Mouse (Mus musculus): ENCODE results near the gene Mepe. TPM values are rescaled to one million over a fixed set of nuclear protein-coding genes. Genes with fewer than 3 reads are reported as not detected.

Mepe gene
- polyA plus RNA-seq, 1 experiment from 2014 or later: not detected

DNA sequence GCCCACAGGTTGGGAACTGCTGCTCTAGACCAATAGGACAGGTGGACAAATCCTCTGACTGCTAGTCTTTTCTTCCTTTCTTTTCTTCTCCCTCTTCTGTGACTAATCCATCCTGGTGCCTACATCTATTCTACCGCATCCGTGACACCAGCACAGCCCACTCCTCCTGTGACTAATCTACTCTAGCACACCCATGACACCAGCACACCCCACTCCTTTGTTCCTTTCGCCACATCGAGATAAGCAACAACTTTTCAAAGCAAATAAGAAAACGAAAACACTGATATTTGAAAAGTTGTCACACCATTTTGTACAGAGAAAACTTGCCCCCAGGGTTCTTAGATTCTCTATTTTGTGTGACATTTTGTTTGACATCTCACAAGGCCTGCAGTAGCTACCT is 5.0 kb downstream of the Mepe start:
- ATAC-seq (ENCODE audit: low FRiP score, low TSS enrichment) (no peak), DNase-seq (no peak)
- Histone ChIP-seq H3K9ac (replicated peaks; ENCODE audit: low read length) (no peak overlapping the region), H3K27ac (replicated peaks; ENCODE audit: low read depth, low read length) (no peak overlapping the region), H3K4me2 (ENCODE audit: low read length) (no peak overlapping the region), H3K9me3 (ENCODE audit: control insufficient read depth, low read length) (no peaks in the 10 kb centered on the region), H3K4me1 (ENCODE audit: control insufficient read depth, insufficient read depth, low read length) (no peaks in the 10 kb centered on the region), H3K36me3 (ENCODE audit: control insufficient read depth, insufficient read depth, low read length) (no peaks in the 10 kb centered on the region), H3K27me3 (ENCODE audit: control insufficient read depth, insufficient read depth, low read length) (no peaks in the 10 kb centered on the region), H3K4me3 (replicated peaks; ENCODE audit: low read depth, low read length) (no peak overlapping the region)
- 26% methylated on average over 5 of the region's 5 CpGs for whole genome bisulfite sequencing

DNA sequence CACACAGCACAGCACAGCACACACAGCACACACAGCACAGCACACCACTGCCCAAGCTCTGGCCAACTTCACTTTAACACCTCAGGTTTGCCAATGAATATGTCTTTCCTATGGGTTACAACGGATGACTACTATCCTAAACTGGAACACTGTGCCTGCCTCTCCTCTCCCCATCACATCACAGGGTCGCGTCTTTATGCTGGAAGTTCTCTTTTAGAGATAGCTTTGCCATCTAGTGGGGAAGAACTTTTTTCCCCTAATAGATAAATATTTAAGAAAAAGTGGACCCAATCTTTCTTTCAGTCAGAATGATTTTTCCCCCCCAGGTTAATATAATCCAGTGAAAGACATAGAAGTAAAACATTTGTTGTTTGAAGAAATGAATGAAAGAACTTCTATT is 7.2 kb downstream of the Mepe start:
- Histone ChIP-seq H3K27ac (replicated peaks; ENCODE audit: low read depth, low read length) (no peak overlapping the region), H3K9me3 (ENCODE audit: control insufficient read depth, low read length) (no peaks in the 10 kb centered on the region), H3K4me1 (ENCODE audit: control insufficient read depth, insufficient read depth, low read length) (no peaks in the 10 kb centered on the region), H3K36me3 (ENCODE audit: control insufficient read depth, insufficient read depth, low read length) (no peaks in the 10 kb centered on the region), H3K4me3 (replicated peaks; ENCODE audit: low read depth, low read length) (no peak overlapping the region), H3K27me3 (ENCODE audit: control insufficient read depth, insufficient read depth, low read length) (no peaks in the 10 kb centered on the region), H3K9ac (replicated peaks; ENCODE audit: low read length) (no peak overlapping the region), H3K4me2 (ENCODE audit: low read length) (no peak overlapping the region)
- no peak for ATAC-seq (ENCODE audit: low FRiP score, low TSS enrichment)
- 66% methylated on average over 3 of the region's 3 CpGs for whole genome bisulfite sequencing
- DNase-seq: no peak

DNA sequence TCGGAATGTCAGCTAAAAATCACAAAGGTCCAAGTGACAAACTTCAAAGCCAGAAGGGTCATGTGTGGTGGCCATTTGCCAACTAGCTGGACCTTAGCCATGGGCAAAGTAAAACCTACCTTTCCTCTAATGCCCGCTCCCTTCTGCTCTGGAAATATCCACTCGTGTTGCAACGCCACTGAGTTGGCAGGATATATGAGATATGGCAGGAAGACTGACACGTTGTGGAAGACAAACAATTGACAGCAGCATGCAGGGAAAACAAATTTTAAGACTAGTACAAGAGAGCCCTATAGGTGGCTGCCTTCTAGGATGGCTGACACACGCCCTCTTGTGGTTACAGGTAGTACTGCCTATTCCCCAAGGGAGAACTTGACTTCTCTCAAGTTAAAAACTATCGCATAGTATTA is 8.1 kb downstream of the Mepe start:
- Histone ChIP-seq H3K4me3 (replicated peaks; ENCODE audit: low read depth, low read length) (no peak overlapping the region), H3K9me3 (ENCODE audit: control insufficient read depth, low read length) (no peaks in the 10 kb centered on the region), H3K9ac (replicated peaks; ENCODE audit: low read length) (no peak overlapping the region), H3K36me3 (ENCODE audit: control insufficient read depth, insufficient read depth, low read length) (no peaks in the 10 kb centered on the region), H3K27me3 (ENCODE audit: control insufficient read depth, insufficient read depth, low read length) (no peaks in the 10 kb centered on the region), H3K4me2 (ENCODE audit: low read length) (no peak overlapping the region), H3K4me1 (ENCODE audit: control insufficient read depth, insufficient read depth, low read length) (no peaks in the 10 kb centered on the region), H3K27ac (replicated peaks; ENCODE audit: low read depth, low read length) (no peak overlapping the region)
- ATAC-seq (ENCODE audit: low FRiP score, low TSS enrichment) (peak; percentile 11; the same call in 1 of the 2 replicates), DNase-seq (peak; percentile 85)
- 55% methylated on average over 7 of the region's 7 CpGs for WGBS

DNA sequence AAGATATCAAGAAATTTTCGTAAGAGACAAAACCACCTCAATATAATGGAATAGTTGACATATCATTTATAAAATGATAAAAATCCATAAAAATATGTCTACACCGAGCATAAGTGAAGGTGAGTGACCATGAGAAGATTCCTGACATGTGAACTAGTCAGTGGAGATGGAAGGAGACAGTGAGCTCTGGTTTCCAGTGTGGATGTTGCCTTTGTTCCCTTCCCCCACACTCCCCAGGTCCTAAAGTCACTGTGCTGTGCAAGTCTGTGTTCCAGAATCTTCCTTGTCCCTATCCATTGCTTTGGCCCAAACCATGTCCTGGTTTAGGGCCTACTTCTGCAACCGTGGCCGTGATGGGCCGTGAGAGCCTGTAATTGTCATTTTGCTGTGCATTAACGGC is 8.5 kb downstream of the Mepe start:
- H3K27me3 ChIP-seq (ENCODE audit: control insufficient read depth, insufficient read depth, low read length): no peaks in the 10 kb centered on the region
- H3K4me1 ChIP-seq (ENCODE audit: control insufficient read depth, insufficient read depth, low read length): no peaks in the 10 kb centered on the region
- WGBS: 82% methylated on average over 6 of the region's 6 CpGs

DNA sequence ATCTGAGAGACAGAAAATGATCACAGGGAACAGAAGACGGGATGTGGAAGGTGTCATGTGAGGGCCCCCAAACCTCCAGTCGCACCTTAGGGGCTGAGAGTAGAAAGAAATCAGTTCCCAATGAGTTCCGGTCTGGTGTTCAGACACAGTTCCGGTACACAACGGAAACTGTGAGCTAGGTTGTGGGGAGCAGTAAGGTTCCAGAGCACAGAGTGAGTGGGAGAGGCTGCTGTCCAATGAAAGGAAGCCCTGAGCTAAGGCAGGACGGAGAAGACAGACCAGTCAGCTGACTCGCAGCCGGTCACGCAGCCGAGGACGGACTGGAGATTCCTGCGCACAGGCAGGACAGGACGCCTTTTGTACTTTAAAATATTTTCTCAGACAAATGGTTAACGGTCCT is 9.4 kb downstream of the Mepe start:
- H3K27ac ChIP-seq (replicated peaks; ENCODE audit: low read depth, low read length): no peak overlapping the region
- 89% methylated on average over 14 of the region's 14 CpGs for whole genome bisulfite sequencing
- H3K4me1 ChIP-seq (ENCODE audit: control insufficient read depth, insufficient read depth, low read length): no peaks in the 10 kb centered on the region
- no peak overlapping the region for H3K4me3 ChIP-seq (replicated peaks; ENCODE audit: low read depth, low read length)
- ATAC-seq (ENCODE audit: low FRiP score, low TSS enrichment) (no peak), DNase-seq (no peak)
- H3K9ac ChIP-seq (replicated peaks; ENCODE audit: low read length): no peak overlapping the region
- no peaks in the 10 kb centered on the region for H3K9me3 ChIP-seq (ENCODE audit: control insufficient read depth, low read length)
- H3K27me3 ChIP-seq (ENCODE audit: control insufficient read depth, insufficient read depth, low read length): no peaks in the 10 kb centered on the region
- H3K4me2 ChIP-seq (ENCODE audit: low read length): no peak overlapping the region
- no peaks in the 10 kb centered on the region for H3K36me3 ChIP-seq (ENCODE audit: control insufficient read depth, insufficient read depth, low read length)

More for the DNA sequence above, 8.5 kb downstream of the Mepe start:
- H3K9me3 ChIP-seq (ENCODE audit: control insufficient read depth, low read length): no peaks in the 10 kb centered on the region
- peak; percentile 24; the same call in 1 of the 2 replicates for ATAC-seq (ENCODE audit: low FRiP score, low TSS enrichment)
- DNase-seq: no peak
- H3K36me3 ChIP-seq (ENCODE audit: control insufficient read depth, insufficient read depth, low read length): no peaks in the 10 kb centered on the region
- no peak overlapping the region for H3K27ac ChIP-seq (replicated peaks; ENCODE audit: low read depth, low read length)
- H3K4me2 ChIP-seq (ENCODE audit: low read length): no peak overlapping the region
- no peak overlapping the region for H3K4me3 ChIP-seq (replicated peaks; ENCODE audit: low read depth, low read length)
- no peak overlapping the region for H3K9ac ChIP-seq (replicated peaks; ENCODE audit: low read length)

DNA sequence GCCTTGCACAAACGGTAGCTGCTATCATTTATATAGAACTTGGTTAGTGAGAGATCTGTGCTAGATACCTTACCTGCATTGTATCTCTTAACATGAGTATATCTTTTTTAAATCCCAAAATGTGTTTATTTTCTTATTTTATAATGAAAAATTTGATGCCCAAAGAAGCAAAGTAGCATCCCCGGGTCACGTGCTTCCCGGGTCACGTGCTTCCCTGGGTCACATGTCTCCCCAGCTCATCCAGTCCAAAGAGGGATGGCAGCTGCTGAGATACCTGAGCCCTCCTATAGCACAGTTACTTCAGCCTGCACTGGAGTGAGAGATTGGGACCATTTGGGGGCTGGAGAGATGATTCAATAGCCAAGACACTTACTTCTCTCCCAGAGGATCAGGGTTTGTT is 10.8 kb downstream of the Mepe start:
- H3K27ac ChIP-seq (replicated peaks; ENCODE audit: low read depth, low read length): no peak overlapping the region
- no peak overlapping the region for H3K9ac ChIP-seq (replicated peaks; ENCODE audit: low read length)
- no peaks in the 10 kb centered on the region for H3K27me3 ChIP-seq (ENCODE audit: control insufficient read depth, insufficient read depth, low read length)
- no peaks in the 10 kb centered on the region for H3K9me3 ChIP-seq (ENCODE audit: control insufficient read depth, low read length)
- no peaks in the 10 kb centered on the region for H3K36me3 ChIP-seq (ENCODE audit: control insufficient read depth, insufficient read depth, low read length)
- 90% methylated on average over 5 of the region's 5 CpGs for WGBS
- 0 out of 2 replicates have a peak, but pooled peaks cover 4% of the 10 kb centered on the region for H3K4me1 ChIP-seq (ENCODE audit: control insufficient read depth, insufficient read depth, low read length)
- no peak for ATAC-seq (ENCODE audit: low FRiP score, low TSS enrichment)
- no peak overlapping the region for H3K4me3 ChIP-seq (replicated peaks; ENCODE audit: low read depth, low read length)
- DNase-seq: no peak
- H3K4me2 ChIP-seq (ENCODE audit: low read length): no peak overlapping the region

DNA sequence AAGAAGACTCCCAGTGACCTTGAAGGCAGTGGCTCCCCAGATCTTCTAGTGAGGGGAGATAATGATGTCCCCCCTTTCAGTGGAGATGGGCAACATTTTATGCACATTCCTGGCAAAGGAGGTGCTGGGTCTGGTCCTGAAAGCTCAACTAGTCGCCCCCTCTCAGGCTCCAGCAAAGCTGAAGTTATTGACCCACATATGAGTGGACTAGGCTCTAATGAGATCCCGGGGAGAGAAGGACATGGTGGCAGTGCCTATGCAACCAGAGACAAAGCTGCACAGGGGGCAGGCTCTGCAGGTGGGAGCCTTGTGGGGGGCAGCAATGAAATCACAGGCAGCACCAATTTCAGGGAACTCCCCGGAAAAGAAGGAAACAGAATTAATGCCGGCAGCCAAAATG is 12.4 kb downstream of the Mepe start:
- H3K4me2 ChIP-seq (ENCODE audit: low read length): no peak overlapping the region
- ATAC-seq (ENCODE audit: low FRiP score, low TSS enrichment) (no peak), DNase-seq (no peak)
- no peak overlapping the region for H3K27ac ChIP-seq (replicated peaks; ENCODE audit: low read depth, low read length)
- H3K4me3 ChIP-seq (replicated peaks; ENCODE audit: low read depth, low read length): no peak overlapping the region
- H3K9ac ChIP-seq (replicated peaks; ENCODE audit: low read length): no peak overlapping the region
- WGBS: 67% methylated on average over 4 of the region's 4 CpGs
- no peaks in the 10 kb centered on the region for H3K27me3 ChIP-seq (ENCODE audit: control insufficient read depth, insufficient read depth, low read length)
- 0 out of 2 replicates have a peak, but pooled peaks cover 4% of the 10 kb centered on the region for H3K4me1 ChIP-seq (ENCODE audit: control insufficient read depth, insufficient read depth, low read length)
- no peaks in the 10 kb centered on the region for H3K9me3 ChIP-seq (ENCODE audit: control insufficient read depth, low read length)
- H3K36me3 ChIP-seq (ENCODE audit: control insufficient read depth, insufficient read depth, low read length): no peaks in the 10 kb centered on the region

DNA sequence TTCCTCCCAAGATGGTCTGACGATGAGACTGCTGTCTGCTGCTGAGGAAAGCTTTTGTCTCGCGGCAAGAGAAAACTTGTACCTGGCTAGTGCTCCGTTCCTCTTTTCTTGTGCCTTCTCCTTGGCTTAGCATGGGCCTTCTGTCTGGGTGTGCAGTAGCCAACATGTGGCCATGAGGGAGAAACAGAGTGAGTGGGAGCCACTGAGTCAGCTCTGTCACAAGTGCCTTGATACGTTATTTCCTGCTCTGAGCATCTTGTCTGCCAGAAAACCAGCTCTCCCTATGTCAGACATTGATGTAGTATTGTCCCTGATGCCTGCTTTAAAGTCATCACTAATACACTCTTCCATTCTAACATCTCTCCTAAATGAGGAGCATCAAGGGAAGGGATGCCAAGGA is 13.9 kb downstream of the Mepe start:
- Histone ChIP-seq H3K27me3 (ENCODE audit: control insufficient read depth, insufficient read depth, low read length) (no peaks in the 10 kb centered on the region), H3K27ac (replicated peaks; ENCODE audit: low read depth, low read length) (no peak overlapping the region), H3K4me3 (replicated peaks; ENCODE audit: low read depth, low read length) (no peak overlapping the region), H3K9me3 (ENCODE audit: control insufficient read depth, low read length) (no peaks in the 10 kb centered on the region), H3K4me2 (ENCODE audit: low read length) (no peak overlapping the region), H3K4me1 (ENCODE audit: control insufficient read depth, insufficient read depth, low read length) (0 out of 2 replicates have a peak, but pooled peaks cover 4% of the 10 kb centered on the region), H3K9ac (replicated peaks; ENCODE audit: low read length) (no peak overlapping the region), H3K36me3 (ENCODE audit: control insufficient read depth, insufficient read depth, low read length) (no peaks in the 10 kb centered on the region)
- DNase-seq (no peak), ATAC-seq (ENCODE audit: low FRiP score, low TSS enrichment) (no peak)
- WGBS: 79% methylated on average over 5 of the region's 5 CpGs

DNA sequence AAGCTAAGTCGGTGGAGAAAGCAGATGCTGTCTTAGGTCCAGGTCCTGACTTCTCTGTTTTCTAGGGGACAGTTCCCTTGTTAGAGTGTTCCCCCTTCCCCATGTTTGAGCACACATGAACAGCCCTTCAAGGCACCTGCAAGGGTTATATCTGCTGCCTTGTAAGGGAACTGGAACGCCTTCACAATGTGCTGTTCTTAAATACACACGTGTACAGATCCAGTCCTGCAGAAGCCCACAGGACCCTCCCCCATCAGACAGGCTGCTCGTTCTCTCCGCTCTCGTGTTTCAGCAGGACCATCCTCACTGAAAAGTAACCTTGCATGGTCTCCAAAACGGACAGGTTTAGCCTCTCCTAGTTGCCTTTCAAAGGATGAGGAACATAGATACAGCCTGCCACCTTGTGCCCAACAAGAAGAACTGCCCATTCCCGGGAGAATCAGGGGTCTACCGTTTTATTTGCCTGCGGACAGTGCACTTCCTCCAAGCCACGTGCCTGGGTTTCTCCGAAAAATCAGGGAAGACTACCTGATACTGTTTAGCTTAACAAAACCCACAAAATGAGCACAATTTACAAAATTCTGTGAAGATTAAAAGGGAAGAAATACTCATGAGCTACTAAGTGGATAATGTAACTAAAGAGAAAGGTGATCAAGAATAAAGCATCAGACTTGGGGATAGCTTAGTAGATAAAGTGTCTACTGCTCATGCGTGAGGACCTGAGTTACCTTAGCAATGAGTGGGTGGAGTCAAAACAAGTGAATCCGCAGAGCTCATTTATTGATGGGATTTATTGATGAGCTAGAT is 14.8 kb downstream of the Mepe start:
- WGBS: 23% methylated on average over 14 of the region's 14 CpGs
- H3K4me1 ChIP-seq (ENCODE audit: control insufficient read depth, insufficient read depth, low read length): 0 out of 2 replicates have a peak, but pooled peaks cover 4% of the 10 kb centered on the region
- no peaks in the 10 kb centered on the region for H3K9me3 ChIP-seq (ENCODE audit: control insufficient read depth, low read length)
- DNase-seq (peak; percentile 89), ATAC-seq (ENCODE audit: low FRiP score, low TSS enrichment) (peak; percentile 74; the same call in 1 of the 2 replicates)
- H3K9ac ChIP-seq (replicated peaks; ENCODE audit: low read length): no peak overlapping the region; the same call in 1 of the 2 replicates
- H3K4me3 ChIP-seq (replicated peaks; ENCODE audit: low read depth, low read length): no peak overlapping the region
- no peak overlapping the region for H3K27ac ChIP-seq (replicated peaks; ENCODE audit: low read depth, low read length)
- H3K27me3 ChIP-seq (ENCODE audit: control insufficient read depth, insufficient read depth, low read length): no peaks in the 10 kb centered on the region
- H3K4me2 ChIP-seq (ENCODE audit: low read length): peak overlapping the region; percentile 24; the same call in 1 of the 2 replicates
- H3K36me3 ChIP-seq (ENCODE audit: control insufficient read depth, insufficient read depth, low read length): no peaks in the 10 kb centered on the region
